Mouse (Mus musculus) CH12.LX (cell line): ENCODE results near the gene Flt1. TPM values are rescaled to one million over a fixed set of nuclear protein-coding genes. Genes with fewer than 3 reads are reported as not detected.

Experiments
- DNase-seq: peaks from one replicate; pipeline ENCODE4 v3.0.0-alpha.2; 2013; ENCODE audit errors: extremely low read depth
- H3K27ac ChIP-seq: 2 replicates; pipeline ENCODE4 v1.5.1; 2012; ENCODE audit warnings: low read depth, mild to moderate bottlenecking, control low read depth, moderate library complexity; ENCODE audit not compliant: insufficient read depth
- H3K27me3 ChIP-seq: replicated peaks from 2 replicates; pipeline ENCODE3; 2012; ENCODE audit warnings: inconsistent platforms
- H3K36me3 ChIP-seq, 2 experiments: replicated peaks in 1 of 2; 2 replicates each; pipeline versions ENCODE3 to v1.6.1; 2012; ENCODE audit warnings: inconsistent platforms in 1 of 2, low read length in 1 of 2, mild to moderate bottlenecking in 1 of 2, mixed read lengths in 1 of 2, moderate library complexity in 1 of 2; ENCODE audit not compliant: control insufficient read depth in 1 of 2, insufficient read depth in 1 of 2
- H3K4me1 ChIP-seq, 2 experiments: 2 replicates each; pipeline ENCODE4 v1.6.1; 2012; ENCODE audit warnings: inconsistent platforms in 1 of 2, moderate library complexity in 1 of 2; ENCODE audit not compliant: insufficient read depth in 2 of 2, control insufficient read depth in 1 of 2
- H3K4me2 ChIP-seq: 2 replicates; pipeline ENCODE4 v1.6.1; 2012; ENCODE audit warnings: low read depth, mild to moderate bottlenecking, control low read depth; ENCODE audit not compliant: poor library complexity, insufficient read depth, severe bottlenecking
- H3K4me3 ChIP-seq, 3 experiments: fragments of 150-350 bp in 1 of 3; sonication (generic) in 1 of 3; replicated peaks in 1 of 3; 2 replicates each; pipeline versions ENCODE3 to v1.5.1; 2011 to 2012; ENCODE audit warnings: low read depth in 2 of 3, low read length in 2 of 3, mild to moderate bottlenecking in 2 of 3, moderate library complexity in 2 of 3, control low read depth in 1 of 3, improper control_type of control experiment in 1 of 3, inconsistent platforms in 1 of 3, mixed read lengths in 1 of 3; ENCODE audit not compliant: poor library complexity in 1 of 3
- H3K79me2 ChIP-seq: replicated peaks from 2 replicates; pipeline ENCODE4 v1.6.1; 2012; ENCODE audit warnings: mild to moderate bottlenecking, moderate library complexity; ENCODE audit not compliant: control insufficient read depth, poor library complexity, insufficient read depth, severe bottlenecking; ENCODE audit errors: extremely low read depth
- H3K9ac ChIP-seq: 2 replicates; pipeline ENCODE4 v1.6.1; 2012; ENCODE audit warnings: low read depth, mild to moderate bottlenecking, control low read depth, moderate library complexity; ENCODE audit not compliant: insufficient read depth
- H3K9me3 ChIP-seq: replicated peaks from 2 replicates; pipeline ENCODE3; 2012; ENCODE audit warnings: low read length, inconsistent platforms, mixed read lengths
- EP300 ChIP-seq: IDR thresholded peaks from 2 replicates; pipeline ENCODE4 v1.6.1; 2011; ENCODE audit warnings: low read length, improper control_type of control experiment
- ETS1 ChIP-seq: conservative IDR thresholded peaks from 2 replicates; pipeline ENCODE4 v1.6.1; 2012; ENCODE audit warnings: low read depth, mild to moderate bottlenecking, inconsistent platforms, low read length, improper control_type of control experiment, moderate library complexity
- GABPA ChIP-seq: IDR thresholded peaks from 2 replicates; pipeline ENCODE4 v1.6.1; 2012; ENCODE audit warnings: low read depth, low read length, improper control_type of control experiment, inconsistent platforms; ENCODE audit not compliant: insufficient replicate concordance
- IRF4 ChIP-seq: IDR thresholded peaks from 2 replicates; pipeline ENCODE4 v1.6.1; 2014; ENCODE audit warnings: low read depth, mild to moderate bottlenecking, inconsistent platforms, low read length, improper control_type of control experiment
- KAT2A ChIP-seq: IDR thresholded peaks from 2 replicates; pipeline ENCODE4 v1.6.1; 2012; ENCODE audit warnings: low read length, improper control_type of control experiment, inconsistent platforms; ENCODE audit not compliant: insufficient replicate concordance
- MAZ ChIP-seq: IDR thresholded peaks from 2 replicates; pipeline ENCODE4 v1.6.1; 2012; ENCODE audit warnings: low read depth, mild to moderate bottlenecking, inconsistent platforms, low read length, improper control_type of control experiment, moderate library complexity
- NRF1 ChIP-seq: IDR thresholded peaks from 2 replicates; pipeline ENCODE4 v1.6.1; 2014; ENCODE audit warnings: low read depth, mild to moderate bottlenecking, inconsistent platforms, low read length, improper control_type of control experiment, moderate library complexity
- RCOR1 ChIP-seq: conservative IDR thresholded peaks from 2 replicates; pipeline ENCODE4 v1.6.1; 2012; ENCODE audit warnings: low read depth, mild to moderate bottlenecking, inconsistent platforms, low read length, improper control_type of control experiment
- SIN3A ChIP-seq: IDR thresholded peaks from 2 replicates; pipeline ENCODE4 v1.6.1; 2012; ENCODE audit warnings: low read length, improper control_type of control experiment, inconsistent platforms
- UBTF ChIP-seq: IDR thresholded peaks from 2 replicates; pipeline ENCODE4 v1.6.1; 2012; ENCODE audit warnings: low read depth, mild to moderate bottlenecking, inconsistent platforms, low read length, improper control_type of control experiment, moderate library complexity
- USF2 ChIP-seq: conservative IDR thresholded peaks from 2 replicates; pipeline ENCODE4 v1.6.1; 2011; ENCODE audit warnings: low read depth, low read length, improper control_type of control experiment
- dilution Hi-C: fragments of 300-500 bp; cut with MboI; formaldehyde crosslinking; loops from 2 replicates; pipeline ENCODE4 v1.14.3; 2020; ENCODE audit warnings: low sequenced_read_pairs; ENCODE audit not compliant: extremely low pct_unique_long_range_greater_than_20kb, extremely low pct_ligation_motif_present
- in situ Hi-C: fragments of 300-500 bp; cut with MboI; formaldehyde crosslinking; loops from 3 replicates; pipeline ENCODE4 v1.14.3; 2019; ENCODE audit warnings: low sequenced_read_pairs, low pct_ligation_motif_present, low pct_unique_long_range_greater_than_20kb, mixed read lengths
- polyA plus RNA-seq: library from polyadenylated mRNA; unstranded; fragments of >175 nt; gene quantifications from 2 replicates; pipeline ENCODE4 v1.2.1, GENCODE M21; 2012; ENCODE audit warnings: low read depth; ENCODE audit not compliant: insufficient read length
- total RNA-seq, 2 experiments: library from RNA; depleted of rRNA; stranded (reverse); fragments of 300-350 nt in 1 of 2; fragments of >200 nt in 1 of 2; gene quantifications; 2 replicates each; pipeline ENCODE4 v1.2.3; 2012 to 2014

Gene Flt1
- total and polyA plus RNA-seq, 3 experiments, result 0.27 to 0.94 (median 0.47) TPM

DNA sequence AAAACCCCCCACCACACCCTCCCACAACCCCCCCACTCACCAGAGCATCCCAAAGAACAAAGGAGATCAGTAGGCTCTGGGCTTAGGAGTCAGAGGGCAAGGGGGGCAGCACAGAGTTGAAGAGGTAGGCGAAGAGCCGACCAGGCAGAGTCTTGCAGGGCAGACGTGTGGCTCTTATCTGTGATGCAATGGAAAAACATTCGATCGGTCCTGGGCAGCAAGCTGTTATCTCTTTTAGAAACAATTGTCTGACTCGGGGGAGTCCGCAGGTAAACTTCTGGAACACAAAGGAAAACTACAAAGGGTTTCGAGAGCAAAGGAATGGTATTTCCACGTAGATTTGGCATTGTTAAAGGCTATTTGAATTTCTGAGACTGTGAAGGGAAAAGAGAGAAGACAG is 35.5 kb upstream of the Flt1 start:
- in situ Hi-C loops (no loop called here), dilution Hi-C loops (no loop called here)
- H3K9ac ChIP-seq, result no peak overlapping the region
- H3K27ac ChIP-seq, result no peak overlapping the region
- no peak for DNase-seq
- H3K79me2 ChIP-seq, result no peaks in the 10 kb centered on the region
- peaks cover 3 to 8% of the 10 kb centered on the region in 2 experiments; a peak in 1 of 4 replicates for H3K4me1 ChIP-seq
- no peaks in the 10 kb centered on the region for H3K9me3 ChIP-seq
- H3K4me2 ChIP-seq, result no peak overlapping the region
- no peaks in the 10 kb centered on the region for H3K27me3 ChIP-seq
- H3K36me3 ChIP-seq, result no peaks in the 10 kb centered on the region
- TF ChIP-seq KAT2A, result no peak
- no peak for TF ChIP-seq IRF4
- H3K4me3 ChIP-seq, result no peak overlapping the region

DNA sequence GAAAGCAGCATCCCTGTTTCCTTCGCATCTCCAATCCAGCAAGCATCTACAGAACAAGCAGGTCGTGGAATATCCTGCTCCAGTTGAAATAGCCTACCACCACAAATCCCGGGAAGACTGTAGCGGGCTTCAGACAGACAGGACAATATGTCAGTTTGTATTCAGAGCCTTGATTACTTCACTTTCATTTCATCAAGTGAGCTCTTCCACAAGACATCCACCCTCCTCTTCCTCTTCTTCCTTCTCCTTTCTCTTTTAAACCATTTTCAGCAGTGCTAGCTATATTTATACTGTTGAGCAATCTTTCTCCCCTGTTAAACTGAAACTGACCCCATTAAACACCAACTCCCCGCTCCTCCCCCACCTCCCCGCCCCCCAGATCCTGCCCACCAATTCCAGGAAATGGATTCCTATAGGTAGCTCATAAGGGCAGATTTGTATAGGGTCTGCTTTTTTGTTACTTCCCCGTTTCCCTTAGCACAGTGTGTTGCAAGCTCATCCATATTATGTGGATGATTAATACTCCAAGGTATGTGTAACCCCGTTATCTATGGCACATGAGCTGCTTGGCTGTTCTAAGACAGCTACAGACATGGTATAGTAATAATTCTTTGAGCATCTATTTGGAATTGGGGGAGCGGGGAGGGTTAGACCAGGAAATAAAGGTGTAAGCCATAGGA is 33.0 kb upstream of the Flt1 start:
- Histone ChIP-seq H3K27ac (no peak overlapping the region), H3K79me2 (no peaks in the 10 kb centered on the region), H3K4me1 (peaks cover 3 to 8% of the 10 kb centered on the region in 2 experiments; a peak in 1 of 4 replicates), H3K36me3 (no peaks in the 10 kb centered on the region), H3K9me3 (peaks cover 2% of the 10 kb centered on the region), H3K4me2 (peak overlapping the region; percentile 40; the same call in 1 of the 2 replicates), H3K9ac (no peak overlapping the region), H3K4me3 (no peak overlapping the region), H3K27me3 (no peaks in the 10 kb centered on the region)
- in situ Hi-C loops (no loop called here), dilution Hi-C loops (no loop called here)
- TF ChIP-seq MAZ (no peak), SIN3A (no peak), UBTF (no peak), EP300 (no peak), RCOR1 (no peak), USF2 (no peak), GABPA (no peak), NRF1 (no peak), ETS1 (no peak), IRF4 (no peak)
- no peak for DNase-seq
